Mouse (Mus musculus) lung, postnatal 10 days (tissue): ENCODE results near the gene Ptprr.

ENCODE experiments used
- DNase-seq: peaks from one replicate; pipeline ENCODE4 v3.0.0; 2021

The Ptprr gene

GRCm38 (mm10) chr10:116017845-116018479 is at the start of gene Ptprr:
Gene Ptprr, plus strand, starts transcription at chr10:116018213.
- DNase-seq, result peak; percentile 67

GRCm38 (mm10) chr10:115976345-115976744 is 41.7 kb upstream of the Ptprr start:
- no peak for DNase-seq

DNA sequence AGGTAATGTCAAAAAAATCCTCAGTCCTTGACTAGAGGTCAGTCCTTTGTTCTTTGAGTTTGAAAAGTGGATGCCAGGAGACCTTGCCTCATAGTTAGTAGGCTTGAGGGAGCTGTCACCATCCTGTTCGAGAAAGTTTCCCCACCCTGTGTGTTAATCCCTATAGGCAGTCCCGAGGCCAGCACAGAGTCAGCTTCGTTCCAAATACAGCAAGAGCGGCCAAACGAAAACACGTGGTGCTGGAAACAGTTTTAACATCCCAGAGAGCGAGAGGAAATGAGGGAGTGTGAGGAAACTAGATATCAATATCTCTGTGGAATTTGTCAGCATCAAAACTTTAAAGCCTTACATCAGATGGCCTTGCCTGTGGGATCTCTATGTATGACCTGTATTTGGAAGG is 39.0 kb upstream of the Ptprr start:
- peak; percentile 12 for DNase-seq

GRCm38 (mm10) chr10:115980018-115980417 is 38.0 kb upstream of the Ptprr start:
- no peak for DNase-seq

GRCm38 (mm10) chr10:115984308-115984707 is 33.7 kb upstream of the Ptprr start:
- DNase-seq, result peak; percentile 19

DNA sequence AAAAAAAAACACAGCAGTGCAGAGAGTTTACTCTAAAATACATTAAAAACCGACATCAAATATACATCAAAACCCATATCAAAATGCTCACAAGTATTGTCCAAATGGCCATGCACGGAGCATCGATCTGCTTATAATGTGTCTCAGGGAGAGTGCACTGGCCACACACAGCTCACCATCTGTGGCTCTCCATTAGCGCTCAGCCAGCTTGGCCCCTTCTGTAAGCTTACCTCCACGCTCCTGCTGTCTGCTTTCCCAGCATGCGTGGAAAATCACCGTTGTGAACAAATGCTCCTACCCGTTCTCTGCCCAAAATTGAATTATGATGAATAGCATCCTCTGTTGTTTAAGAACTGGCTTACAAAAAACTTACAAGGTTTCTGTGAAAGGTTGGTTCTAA is 16.2 kb upstream of the Ptprr start:
- no peak for DNase-seq

DNA sequence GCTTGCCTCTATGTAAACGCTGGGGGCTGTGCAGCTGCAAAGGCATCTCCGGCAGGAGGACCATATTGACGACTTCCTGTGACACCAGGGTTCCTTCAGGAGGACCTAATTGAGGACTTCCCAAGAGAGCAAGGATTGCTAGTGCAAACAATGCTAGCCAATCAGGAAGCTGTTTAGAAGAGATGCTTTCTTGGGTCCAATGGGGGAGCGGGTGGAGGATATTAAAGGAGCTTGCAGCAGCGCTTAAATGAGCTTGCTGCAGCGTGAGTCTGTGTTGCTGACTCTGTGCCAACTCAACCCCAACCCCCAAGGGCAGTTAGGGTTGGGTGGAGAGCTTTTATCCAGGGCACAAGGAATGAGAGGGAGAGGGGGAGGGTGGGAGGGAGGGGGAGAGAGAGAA is 11.3 kb upstream of the Ptprr start:
- DNase-seq, result no peak

GRCm38 (mm10) chr10:116018480-116018891 is 473 bp downstream of the Ptprr start:
- no peak for DNase-seq

DNA sequence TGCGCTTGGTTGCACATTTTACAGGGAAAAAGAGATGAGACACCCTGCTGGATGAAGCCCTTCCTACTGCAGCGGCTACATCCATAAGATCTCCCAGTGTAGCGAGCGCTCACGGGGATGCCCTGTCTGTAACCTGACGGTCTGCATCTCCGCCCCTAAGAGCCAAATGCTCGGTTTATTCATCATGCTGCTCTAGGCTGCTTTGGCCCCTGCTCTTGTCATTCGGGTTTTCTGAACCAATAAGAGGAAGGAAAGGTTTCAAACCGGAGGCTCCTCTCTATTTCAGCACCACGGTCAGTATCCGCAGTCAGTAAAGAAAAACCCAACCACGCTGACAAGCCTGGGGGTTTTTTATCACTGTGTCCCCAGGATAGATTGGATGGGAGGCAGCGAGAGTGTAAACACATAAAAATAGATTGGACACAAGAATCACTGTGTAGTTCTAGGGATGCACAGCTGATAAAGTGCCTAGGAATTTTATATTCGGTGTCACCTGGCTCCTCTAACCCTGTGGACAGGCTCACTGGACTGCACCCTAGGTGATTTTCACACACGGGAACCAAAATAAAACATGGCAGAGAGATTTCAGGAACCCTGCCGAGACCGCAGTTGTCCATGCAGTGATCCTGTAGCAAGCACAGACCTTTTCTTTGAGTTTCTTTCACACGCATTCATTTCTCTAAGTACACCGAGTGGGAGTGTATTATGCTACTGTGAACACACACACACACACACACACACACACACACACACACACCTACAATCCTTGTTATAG is 1.3 kb downstream of the Ptprr start:
- peak; percentile 35 for DNase-seq

DNA sequence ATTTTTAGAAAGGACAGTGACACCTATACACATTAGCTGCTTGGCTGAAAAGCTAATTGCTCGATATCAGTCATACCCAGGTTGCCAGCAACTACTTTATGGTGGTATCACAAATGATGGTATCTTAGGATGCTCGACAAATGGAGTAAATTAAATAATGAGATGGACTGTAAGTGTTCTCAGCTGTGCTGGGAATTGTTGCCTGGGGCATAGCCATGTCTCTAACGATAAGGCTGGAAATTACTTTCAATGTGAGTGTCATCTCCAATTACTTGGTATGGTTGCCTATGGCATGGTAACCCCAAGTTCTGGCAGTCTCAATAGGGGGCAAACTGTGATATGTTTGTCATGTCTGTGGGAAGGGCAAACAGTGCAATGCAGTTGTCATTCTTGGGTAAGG is 3.1 kb downstream of the Ptprr start:
- DNase-seq, result no peak

- no peak for DNase-seq
Measured at GRCm38 (mm10) chr10:116038150-116038549, 20.1 kb downstream of the Ptprr start.

DNA sequence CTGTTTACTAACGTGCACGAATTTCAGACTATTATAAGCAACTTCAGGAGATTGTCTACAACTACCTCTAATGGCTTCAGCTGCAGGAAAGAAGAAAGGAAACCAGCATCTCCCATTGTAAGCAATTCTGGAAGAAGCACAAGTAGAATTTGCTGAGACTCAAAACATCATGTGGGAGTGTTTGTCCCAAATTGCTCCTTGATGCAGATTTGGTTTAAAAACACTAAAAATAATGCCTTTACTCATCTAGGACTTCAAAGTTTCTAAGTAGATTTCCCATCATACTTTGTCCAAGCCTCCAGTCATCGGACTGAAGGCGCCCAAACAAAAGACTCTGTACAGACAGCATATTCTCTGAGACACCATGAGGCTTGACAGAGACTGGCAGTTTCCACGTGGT is 57.9 kb downstream of the Ptprr start:
- DNase-seq, result no peak

GRCm38 (mm10) chr10:116078636-116079035 is 60.6 kb downstream of the Ptprr start:
- DNase-seq, result no peak

- DNase-seq, result no peak
Measured at GRCm38 (mm10) chr10:116079396-116079795, 61.4 kb downstream of the Ptprr start.

- no peak for DNase-seq
Measured at GRCm38 (mm10) chr10:116080841-116081240, 62.8 kb downstream of the Ptprr start.

GRCm38 (mm10) chr10:116083965-116084364 is 66.0 kb downstream of the Ptprr start:
- DNase-seq, result no peak

GRCm38 (mm10) chr10:116096466-116096865 is 78.5 kb downstream of the Ptprr start:
- no peak for DNase-seq

- no peak for DNase-seq
Measured at GRCm38 (mm10) chr10:116098470-116098869, 80.5 kb downstream of the Ptprr start.

DNA sequence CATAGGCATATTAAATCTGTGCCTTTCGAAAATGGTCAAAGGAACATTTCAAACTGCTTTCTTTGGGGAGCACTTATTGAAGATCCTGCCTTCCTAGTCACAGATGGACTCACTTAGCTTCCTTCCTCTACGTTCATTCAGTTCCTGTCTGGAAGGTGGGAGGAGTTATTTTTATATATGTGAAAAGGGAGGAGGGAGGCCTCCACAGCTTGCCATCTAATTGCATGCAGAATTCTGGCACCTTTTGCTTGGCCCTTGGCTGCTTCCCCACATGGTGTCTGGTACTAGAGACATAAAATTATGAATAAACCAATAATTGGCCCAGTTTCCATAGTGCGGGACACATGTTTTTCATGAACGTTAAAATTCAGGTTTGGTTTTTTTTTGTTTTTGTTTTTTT is 90.2 kb downstream of the Ptprr start:
- no peak for DNase-seq

GRCm38 (mm10) chr10:116108730-116109129 is 90.7 kb downstream of the Ptprr start:
- no peak for DNase-seq

DNA sequence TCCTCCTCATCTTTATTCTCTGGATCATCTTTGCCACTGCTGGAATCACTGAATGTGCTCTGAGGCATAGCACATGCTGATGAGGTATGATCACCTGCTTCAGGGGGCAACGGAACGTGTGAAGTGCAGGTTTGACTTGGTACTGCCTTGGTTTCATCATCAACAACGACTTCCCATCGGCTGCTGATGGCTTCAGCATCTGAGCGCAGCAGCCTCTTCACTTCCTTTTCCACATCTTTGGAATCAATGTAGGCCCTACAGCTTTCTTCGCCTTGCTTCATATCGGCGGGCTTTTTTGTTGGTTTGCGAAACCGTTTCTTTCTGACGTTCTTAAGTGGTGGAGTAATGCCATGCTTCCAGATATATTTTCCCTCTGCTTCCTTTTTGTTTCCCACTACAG is 94.9 kb downstream of the Ptprr start:
- DNase-seq, result no peak

DNA sequence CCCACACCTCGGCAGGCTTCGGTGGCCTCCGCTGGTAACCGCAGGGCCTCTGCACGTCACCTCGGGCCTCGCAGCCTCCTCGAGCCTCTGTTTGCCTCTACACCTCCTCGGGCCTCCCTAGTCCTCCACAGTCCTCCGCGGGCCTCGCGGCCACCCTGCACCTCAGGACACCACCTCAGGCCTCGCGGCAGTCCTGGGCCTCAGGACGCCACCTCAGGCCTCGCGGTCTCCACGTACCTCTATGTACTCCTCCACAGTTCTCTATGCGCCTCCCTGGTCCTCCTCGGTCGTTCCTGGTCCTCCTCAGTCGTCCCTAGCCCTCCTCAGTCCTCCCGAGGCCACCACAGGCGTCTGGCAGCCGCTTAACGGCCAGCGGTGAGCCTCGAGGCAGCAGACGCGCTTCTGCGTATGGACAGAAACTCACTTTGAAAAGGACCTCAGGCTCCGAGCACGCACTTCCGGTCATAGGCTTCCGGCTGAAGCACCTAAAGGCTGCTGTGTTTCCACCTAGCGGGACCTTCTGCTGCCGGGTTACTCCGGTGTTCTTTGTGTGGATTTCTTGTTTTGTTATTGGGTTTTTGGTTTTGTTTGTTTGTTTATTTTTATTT is 96.0 kb downstream of the Ptprr start, which contains the start of gene 4933416C03Rik:
Gene 4933416C03Rik (minus strand): TSS at position 51 of the 608 bp plus-strand sequence.
- no peak for DNase-seq

DNA sequence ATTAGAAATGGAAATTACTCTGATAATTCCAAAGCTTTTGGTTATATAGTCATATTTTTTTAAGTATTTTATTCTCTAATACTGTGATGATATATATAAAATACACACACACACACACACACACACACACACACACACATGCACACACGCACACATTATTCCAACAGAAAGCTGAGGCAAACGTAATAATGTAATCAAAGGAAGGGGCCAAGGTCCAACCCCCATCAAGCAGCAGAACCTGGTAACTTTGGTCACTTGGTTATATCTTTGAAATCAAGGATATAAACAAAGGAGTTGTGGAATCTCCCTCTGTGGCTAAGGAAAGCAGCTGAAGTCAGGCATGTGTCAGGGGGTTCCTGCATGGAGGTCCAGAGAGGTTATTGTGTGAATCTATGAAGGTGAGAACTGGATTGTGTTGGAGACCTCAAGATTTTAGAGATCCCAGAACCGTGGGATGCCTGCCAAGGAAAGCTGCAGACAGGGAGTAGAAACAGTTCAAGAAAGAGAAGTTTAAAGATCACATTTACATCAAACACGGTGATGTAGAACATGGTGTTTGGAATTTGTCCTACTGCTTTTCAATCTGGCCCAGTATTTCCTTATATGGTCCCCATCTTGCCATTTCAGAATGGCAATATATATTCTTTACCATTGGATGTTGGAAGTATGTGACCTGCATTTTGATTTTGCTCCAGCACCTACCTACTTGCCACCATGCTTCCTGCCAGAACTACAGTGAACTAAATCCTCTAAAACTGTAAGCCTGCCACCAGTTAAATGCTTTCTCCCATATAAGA is 98.1 kb downstream of the Ptprr start:
- no peak for DNase-seq
